Mouse (Mus musculus) mesoderm, embryonic 11.5 days (tissue): Measurements from ENCODE around the gene Gm3435.
A peak's percentile ranks its signal among the peaks of the same experiment; 100 is the strongest.
"Not testable (repeated sequence)": the region's sequence is repeated elsewhere in the genome, so short reads cannot be mapped to it uniquely, and the experiment has no call there.

Experiments
- DNase-seq: peaks from one replicate; pipeline ENCODE4 v3.0.0-alpha.2; 2012; ENCODE audit warnings: low read depth, low spot score

Gm3435 gene

GRCm38 (mm10) chr17:15009706-15010413 is at the start of gene Gm3435:
TSS of gene Gm3435 (plus strand) at chr17:15010176.
- not testable (repeated sequence) for DNase-seq

GRCm38 (mm10) chr17:14960520-14960919 is 49.5 kb upstream of the Gm3435 start:
- DNase-seq = peak; percentile 24

- DNase-seq = peak; percentile 8
These were observed 48.9 kb upstream of the Gm3435 start, which contains the start of gene Phf10 for GRCm38 (mm10) chr17:14960951-14961556. TSS of gene Phf10 (minus strand) at chr17:14961273.

- not testable (repeated sequence) for DNase-seq
These were observed 48.3 kb upstream of the Gm3435 start for GRCm38 (mm10) chr17:14961557-14962154.

- DNase-seq = not testable (repeated sequence)
These were observed 41.5 kb upstream of the Gm3435 start for GRCm38 (mm10) chr17:14968373-14968913.

GRCm38 (mm10) chr17:14977718-14978361 is 32.1 kb upstream of the Gm3435 start:
- DNase-seq = not testable (repeated sequence)

GRCm38 (mm10) chr17:14978362-14979038 is 31.5 kb upstream of the Gm3435 start, which contains the start of the genes 9030025P20Rik and Gm3417:
TSS of gene 9030025P20Rik (plus strand) at chr17:14978468.
TSS of gene Gm3417 (minus strand) at chr17:14978790.
- not testable (repeated sequence) for DNase-seq

- not testable (repeated sequence) for DNase-seq
These were observed 19.8 kb upstream of the Gm3435 start for GRCm38 (mm10) chr17:14990116-14990702.

GRCm38 (mm10) chr17:14992522-14993138 is 17.3 kb upstream of the Gm3435 start:
- DNase-seq = not testable (repeated sequence)

- not testable (repeated sequence) for DNase-seq
These were observed 16.7 kb upstream of the Gm3435 start for GRCm38 (mm10) chr17:14993139-14993832.

- not testable (repeated sequence) for DNase-seq
These were observed 15.8 kb upstream of the Gm3435 start for GRCm38 (mm10) chr17:14994140-14994539.

- DNase-seq = not testable (repeated sequence)
These were observed 9.9 kb upstream of the Gm3435 start for GRCm38 (mm10) chr17:15000047-15000446.

- not testable (repeated sequence) for DNase-seq
These were observed 888 bp upstream of the Gm3435 start for GRCm38 (mm10) chr17:15009088-15009487.

- not testable (repeated sequence) for DNase-seq
These were observed 11.7 kb downstream of the Gm3435 start for GRCm38 (mm10) chr17:15021503-15022220.

GRCm38 (mm10) chr17:15023878-15024492 is 14.0 kb downstream of the Gm3435 start:
- not testable (repeated sequence) for DNase-seq

GRCm38 (mm10) chr17:15024502-15025193 is 14.7 kb downstream of the Gm3435 start:
- DNase-seq = not testable (repeated sequence)

GRCm38 (mm10) chr17:15025513-15025912 is 15.5 kb downstream of the Gm3435 start:
- DNase-seq = not testable (repeated sequence)

- DNase-seq = not testable (repeated sequence)
These were observed 21.4 kb downstream of the Gm3435 start for GRCm38 (mm10) chr17:15031414-15031813.
